Mouse (Mus musculus) intestine, embryonic 16.5 days (tissue): Measurements from ENCODE around the gene Dusp2. TPM values are rescaled to one million over a fixed set of nuclear protein-coding genes. Genes with fewer than 3 reads are reported as not detected.

Source experiments
- ATAC-seq: fragments of 200-750 bp; cut with Nextera tagmentation; 2 replicates; pipeline ENCODE4 v1.8.0; 2017; ENCODE audit warnings: moderate TSS enrichment, moderate library complexity
- H3K27ac ChIP-seq: fragments of 300-500 bp; sonication (generic); 2 replicates; pipeline ENCODE4 v1.5.1; 2014; ENCODE audit warnings: mild to moderate bottlenecking, low read length
- H3K27me3 ChIP-seq: fragments of 300-500 bp; sonication (generic); replicated peaks from 2 replicates; pipeline ENCODE4 v1.6.1; 2014; ENCODE audit warnings: low read length, control low read depth, mixed read lengths; ENCODE audit not compliant: control insufficient read depth, insufficient read depth
- H3K36me3 ChIP-seq: fragments of 300-500 bp; sonication (generic); 2 replicates; pipeline ENCODE4 v1.6.1; 2014; ENCODE audit warnings: low read length, control low read depth; ENCODE audit not compliant: control insufficient read depth, insufficient read depth
- H3K4me1 ChIP-seq: fragments of 300-500 bp; sonication (generic); 2 replicates; pipeline ENCODE4 v1.6.1; 2014; ENCODE audit warnings: low read length, control low read depth, mixed read lengths; ENCODE audit not compliant: control insufficient read depth, insufficient read depth
- H3K4me2 ChIP-seq: fragments of 300-500 bp; sonication (generic); 2 replicates; pipeline ENCODE4 v1.6.1; 2014; ENCODE audit warnings: low read depth, low read length, control low read depth
- H3K4me3 ChIP-seq: fragments of 300-500 bp; sonication (generic); 2 replicates; pipeline ENCODE4 v1.5.1; 2014; ENCODE audit warnings: mild to moderate bottlenecking, low read length
- H3K9ac ChIP-seq: fragments of 300-500 bp; sonication (generic); 2 replicates; pipeline ENCODE4 v1.6.1; 2014; ENCODE audit warnings: low read depth, low read length
- H3K9me3 ChIP-seq: fragments of 300-500 bp; sonication (generic); 2 replicates; pipeline ENCODE4 v1.6.1; 2016; ENCODE audit warnings: low read length, control low read depth; ENCODE audit not compliant: control insufficient read depth
- WGBS: fragments of 180-500 bp; shearing (Covaris S2); extraction: QIAGEN DNeasy Blood & Tissue Kit; methylation state at CpG from one replicate; pipeline ENCODE4 v1.1.7; 2014; 5-methylcytosine and 5-hydroxymethylcytosine counted together
- polyA plus RNA-seq: library from polyadenylated mRNA; unstranded; fragments of >200 nt; fragmentation: Nextera tagmentation; extraction: Ambion mirVana; gene quantifications from 2 replicates; pipeline ENCODE4 v1.2.1, GENCODE M21; 2015

The Dusp2 gene
- polyA plus RNA-seq, 1 experiment from 2014 or later, result 2.1 TPM

- no peak overlapping the region for H3K27ac ChIP-seq
- no peaks in the 10 kb centered on the region for H3K36me3 ChIP-seq
- H3K27me3 ChIP-seq, result no peaks in the 10 kb centered on the region
- H3K9me3 ChIP-seq, result no peaks in the 10 kb centered on the region
- no peaks in the 10 kb centered on the region for H3K4me1 ChIP-seq
- ATAC-seq, result no peak
- WGBS, result 49% methylated on average over 3 of the region's 3 CpGs
- no peak overlapping the region for H3K4me3 ChIP-seq
- no peak overlapping the region for H3K9ac ChIP-seq
- no peak overlapping the region for H3K4me2 ChIP-seq
Measured at GRCm38 (mm10) chr2:127307179-127307578, 28.8 kb upstream of the Dusp2 start.

- no peak overlapping the region for H3K9ac ChIP-seq
- no peaks in the 10 kb centered on the region for H3K4me1 ChIP-seq
Measured at GRCm38 (mm10) chr2:127308660-127309059, 27.3 kb upstream of the Dusp2 start.

GRCm38 (mm10) chr2:127310246-127310645 is 25.7 kb upstream of the Dusp2 start:
- 0 out of 2 replicates have a peak, but pooled peaks have one; percentile 18 for ATAC-seq
- no peaks in the 10 kb centered on the region for H3K27me3 ChIP-seq
- 52% methylated on average over 2 of the region's 2 CpGs for WGBS

More at GRCm38 (mm10) chr2:127308660-127309059, 27.3 kb upstream of the Dusp2 start:
- WGBS, result 91% methylated on average over 2 of the region's 2 CpGs
- H3K9me3 ChIP-seq, result no peaks in the 10 kb centered on the region
- H3K36me3 ChIP-seq, result no peaks in the 10 kb centered on the region
- H3K27ac ChIP-seq, result no peak overlapping the region
- ATAC-seq, result no peak
- no peak overlapping the region for H3K4me3 ChIP-seq
- H3K4me2 ChIP-seq, result no peak overlapping the region
- H3K27me3 ChIP-seq, result no peaks in the 10 kb centered on the region

GRCm38 (mm10) chr2:127310685-127311084 is 25.3 kb upstream of the Dusp2 start:
- Histone ChIP-seq H3K4me1 (no peaks in the 10 kb centered on the region), H3K9ac (no peak overlapping the region), H3K27me3 (no peaks in the 10 kb centered on the region), H3K36me3 (no peaks in the 10 kb centered on the region), H3K9me3 (no peaks in the 10 kb centered on the region), H3K27ac (no peak overlapping the region), H3K4me3 (no peak overlapping the region), H3K4me2 (no peak overlapping the region)
- no peak for ATAC-seq
- 93% methylated on average over 7 of the region's 7 CpGs for whole genome bisulfite sequencing

More at GRCm38 (mm10) chr2:127310246-127310645, 25.7 kb upstream of the Dusp2 start:
- Histone ChIP-seq H3K36me3 (no peaks in the 10 kb centered on the region), H3K4me1 (no peaks in the 10 kb centered on the region), H3K9ac (no peak overlapping the region), H3K27ac (no peak overlapping the region), H3K4me3 (no peak overlapping the region), H3K9me3 (no peaks in the 10 kb centered on the region), H3K4me2 (no peak overlapping the region)

GRCm38 (mm10) chr2:127311193-127311592 is 24.8 kb upstream of the Dusp2 start:
- no peak for ATAC-seq
- Histone ChIP-seq H3K9ac (no peak overlapping the region), H3K4me2 (no peak overlapping the region), H3K4me3 (no peak overlapping the region), H3K27me3 (no peaks in the 10 kb centered on the region), H3K4me1 (no peaks in the 10 kb centered on the region), H3K36me3 (no peaks in the 10 kb centered on the region), H3K9me3 (no peaks in the 10 kb centered on the region), H3K27ac (no peak overlapping the region)
- WGBS, result 95% methylated on average over 1 of the region's 1 CpGs

GRCm38 (mm10) chr2:127312801-127313200 is 23.2 kb upstream of the Dusp2 start:
- no peak for ATAC-seq

GRCm38 (mm10) chr2:127313878-127314277 is 22.1 kb upstream of the Dusp2 start:
- no peaks in the 10 kb centered on the region for H3K27me3 ChIP-seq
- H3K9ac ChIP-seq, result no peak overlapping the region
- no peaks in the 10 kb centered on the region for H3K36me3 ChIP-seq
- ATAC-seq, result 0 out of 2 replicates have a peak, but pooled peaks have one; percentile 18
- no peak overlapping the region; the same call in 1 of the 2 replicates for H3K27ac ChIP-seq
- no peak overlapping the region for H3K4me2 ChIP-seq
- no peaks in the 10 kb centered on the region for H3K9me3 ChIP-seq
- no peak overlapping the region for H3K4me3 ChIP-seq
- H3K4me1 ChIP-seq, result no peaks in the 10 kb centered on the region
- 65% methylated on average over 4 of the region's 4 CpGs for WGBS

More at GRCm38 (mm10) chr2:127312801-127313200, 23.2 kb upstream of the Dusp2 start:
- Histone ChIP-seq H3K4me2 (no peak overlapping the region), H3K36me3 (no peaks in the 10 kb centered on the region), H3K4me1 (no peaks in the 10 kb centered on the region), H3K9ac (no peak overlapping the region), H3K27me3 (no peaks in the 10 kb centered on the region), H3K9me3 (no peaks in the 10 kb centered on the region), H3K4me3 (no peak overlapping the region), H3K27ac (no peak overlapping the region)
- WGBS, result 93% methylated on average over 4 of the region's 4 CpGs

- no peak overlapping the region for H3K4me2 ChIP-seq
- no peaks in the 10 kb centered on the region for H3K4me1 ChIP-seq
- no peak overlapping the region for H3K9ac ChIP-seq
- 66% methylated on average over 6 of the region's 6 CpGs for WGBS
- no peaks in the 10 kb centered on the region for H3K36me3 ChIP-seq
- H3K4me3 ChIP-seq, result no peak overlapping the region
- H3K27me3 ChIP-seq, result no peaks in the 10 kb centered on the region
- H3K27ac ChIP-seq, result peak overlapping the region; percentile 39; the same call in 1 of the 2 replicates
- peak; percentile 42; the same call in 1 of the 2 replicates for ATAC-seq
- no peaks in the 10 kb centered on the region for H3K9me3 ChIP-seq
Measured at GRCm38 (mm10) chr2:127314467-127315154, 21.3 kb upstream of the Dusp2 start.

GRCm38 (mm10) chr2:127315155-127315470 is 20.8 kb upstream of the Dusp2 start:
- Histone ChIP-seq H3K4me2 (no peak overlapping the region), H3K36me3 (no peaks in the 10 kb centered on the region), H3K4me3 (no peak overlapping the region), H3K4me1 (no peaks in the 10 kb centered on the region), H3K27ac (no peak overlapping the region), H3K27me3 (no peaks in the 10 kb centered on the region), H3K9ac (no peak overlapping the region), H3K9me3 (no peaks in the 10 kb centered on the region)
- no peak for ATAC-seq
- WGBS, result 95% methylated on average over 1 of the region's 1 CpGs

GRCm38 (mm10) chr2:127316431-127316830 is 19.5 kb upstream of the Dusp2 start:
- no peak for ATAC-seq
- Histone ChIP-seq H3K27me3 (no peaks in the 10 kb centered on the region), H3K9ac (no peak overlapping the region), H3K9me3 (no peaks in the 10 kb centered on the region), H3K27ac (no peak overlapping the region), H3K4me3 (no peak overlapping the region), H3K4me2 (no peak overlapping the region), H3K4me1 (no peaks in the 10 kb centered on the region), H3K36me3 (no peaks in the 10 kb centered on the region)
- 80% methylated on average over 5 of the region's 5 CpGs for WGBS
